Mouse (Mus musculus): Measurements from ENCODE around the gene Gm20388. TPM values are rescaled to one million over a fixed set of nuclear protein-coding genes. Genes with fewer than 3 reads are reported as not detected.

Gm20388 gene
- polyA plus RNA-seq, 1 experiment from 2014 or later, result not detected

DNA sequence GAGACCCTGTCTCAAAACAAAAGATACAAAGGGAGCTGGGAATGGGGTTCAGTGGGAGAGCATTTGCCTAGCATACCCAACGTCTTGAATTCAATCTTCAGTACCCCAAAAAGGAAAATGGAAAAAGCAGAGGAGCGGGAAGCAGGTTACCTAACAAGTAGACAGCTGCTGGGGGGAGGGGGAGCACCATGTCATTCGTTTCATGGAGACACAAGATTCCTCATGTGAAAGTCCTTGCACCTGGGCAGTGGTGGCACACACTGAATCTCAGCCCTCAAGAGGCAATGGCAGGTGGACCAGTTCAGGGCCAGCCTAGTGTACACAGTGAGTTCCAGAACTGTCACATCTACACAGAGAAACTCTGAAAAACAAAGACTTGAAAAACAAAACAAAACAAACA lies 3946.7 kb downstream of the Gm20388 start:
- TF ChIP-seq CTCF (IDR thresholded peaks at IDR 0.05; ENCODE audit: low read depth), result no peak
- TF ChIP-seq EP300 (optimal IDR thresholded peaks at IDR 0.05), result no peak

GRCm38 (mm10) chr8:123858574-123858940 lies 3947.9 kb downstream of the Gm20388 start:
- peak; percentile 20 for DNase-seq (ENCODE audit: low spot score)
- TF ChIP-seq EP300 (optimal IDR thresholded peaks at IDR 0.05) (no peak), CTCF (IDR thresholded peaks at IDR 0.05; ENCODE audit: low read depth) (peak; percentile 23)
- Histone ChIP-seq H3K27ac (replicated peaks) (peak overlapping the region; percentile 56; the same call in 1 of the 2 replicates), H3K4me2 (replicated peaks; ENCODE audit: low read depth) (peak overlapping the region; percentile 98), H3K4me1 (replicated peaks; ENCODE audit: control insufficient read depth, insufficient read depth) (no peaks in the 10 kb centered on the region), H3K4me3 (ENCODE audit: low read depth, low read length) (peak overlapping the region; percentile 81), H3K27me3 (ENCODE audit: control insufficient read depth, insufficient read depth, low read length) (no peaks in the 10 kb centered on the region), H3K9ac (ENCODE audit: low read length) (peak overlapping the region; percentile 73), H3K9me3 (ENCODE audit: control insufficient read depth, low read length) (no peaks in the 10 kb centered on the region), H3K36me3 (ENCODE audit: control insufficient read depth, insufficient read depth, low read length) (no peaks in the 10 kb centered on the region)
- ATAC-seq (ENCODE audit: low FRiP score, low TSS enrichment), result no peak; the same call in 1 of the 2 replicates
- 1% methylated on average over 17 of the region's 17 CpGs for WGBS

More for the DNA sequence above, 3946.7 kb downstream of the Gm20388 start:
- no peaks in the 10 kb centered on the region for H3K9me3 ChIP-seq (ENCODE audit: control insufficient read depth, low read length)
- no peak overlapping the region for H3K4me3 ChIP-seq (ENCODE audit: low read depth, low read length)
- H3K27me3 ChIP-seq (ENCODE audit: control insufficient read depth, insufficient read depth, low read length), result no peaks in the 10 kb centered on the region
- WGBS, result 75% methylated on average over 3 of the region's 3 CpGs
- DNase-seq (ENCODE audit: low spot score) (no peak), ATAC-seq (ENCODE audit: low FRiP score, low TSS enrichment) (no peak)
- H3K4me1 ChIP-seq (replicated peaks; ENCODE audit: control insufficient read depth, insufficient read depth), result no peaks in the 10 kb centered on the region
- no peak overlapping the region for H3K27ac ChIP-seq (replicated peaks)
- H3K4me2 ChIP-seq (replicated peaks; ENCODE audit: low read depth), result no peak overlapping the region
- no peaks in the 10 kb centered on the region for H3K36me3 ChIP-seq (ENCODE audit: control insufficient read depth, insufficient read depth, low read length)
- no peak overlapping the region for H3K9ac ChIP-seq (ENCODE audit: low read length)

DNA sequence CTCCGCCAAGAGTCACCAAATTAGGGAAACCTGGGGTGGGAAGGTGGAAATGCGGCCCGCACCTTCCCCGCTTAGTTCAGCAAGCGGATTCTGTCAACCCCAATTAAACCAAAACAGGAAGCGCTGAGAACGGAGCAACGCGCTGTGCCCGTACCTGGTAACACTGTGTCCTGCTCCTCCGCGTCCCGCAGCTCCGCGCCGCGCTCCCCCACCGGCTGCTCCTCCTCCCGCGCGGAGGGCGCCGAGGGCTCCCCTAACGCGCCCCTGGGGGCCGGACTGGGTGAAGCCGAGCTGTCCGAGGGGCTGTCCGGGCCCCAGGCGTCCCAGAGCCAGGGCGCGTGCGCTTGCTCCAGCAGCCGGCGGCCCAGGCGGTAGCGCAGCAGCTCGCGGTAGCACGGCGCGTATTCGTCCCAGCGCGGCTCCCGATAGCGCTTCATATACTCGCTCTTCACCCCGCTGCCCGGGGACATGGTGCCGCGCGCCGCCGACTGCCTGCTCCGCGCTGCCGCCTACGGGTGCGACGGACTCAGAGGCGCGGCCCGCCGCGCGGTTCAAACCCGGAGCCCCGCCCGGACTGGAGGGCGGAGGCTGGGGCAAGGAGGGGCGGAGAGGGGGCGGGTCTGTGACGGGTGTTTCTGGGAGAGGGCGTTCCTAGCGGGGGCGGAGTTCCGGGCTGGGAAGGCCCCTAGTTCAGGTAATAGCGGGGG lies 3948.5 kb downstream of the Gm20388 start:
- Histone ChIP-seq H3K4me1 (replicated peaks; ENCODE audit: control insufficient read depth, insufficient read depth) (no peaks in the 10 kb centered on the region), H3K36me3 (ENCODE audit: control insufficient read depth, insufficient read depth, low read length) (no peaks in the 10 kb centered on the region), H3K27ac (replicated peaks) (peak overlapping the region; percentile 56; the same call in 1 of the 2 replicates), H3K9ac (ENCODE audit: low read length) (peak overlapping the region; percentile 73), H3K4me2 (replicated peaks; ENCODE audit: low read depth) (peak overlapping the region; percentile 98), H3K27me3 (ENCODE audit: control insufficient read depth, insufficient read depth, low read length) (no peaks in the 10 kb centered on the region), H3K9me3 (ENCODE audit: control insufficient read depth, low read length) (no peaks in the 10 kb centered on the region), H3K4me3 (ENCODE audit: low read depth, low read length) (peak overlapping the region; percentile 81)
- WGBS, result under 1% methylated on average over 60 of the region's 79 CpGs
- DNase-seq (ENCODE audit: low spot score) (peak; percentile 97), ATAC-seq (ENCODE audit: low FRiP score, low TSS enrichment) (peak; percentile 97)
- peak; percentile 60 for TF ChIP-seq CTCF (IDR thresholded peaks at IDR 0.05; ENCODE audit: low read depth)
- no peak for TF ChIP-seq EP300 (optimal IDR thresholded peaks at IDR 0.05)

DNA sequence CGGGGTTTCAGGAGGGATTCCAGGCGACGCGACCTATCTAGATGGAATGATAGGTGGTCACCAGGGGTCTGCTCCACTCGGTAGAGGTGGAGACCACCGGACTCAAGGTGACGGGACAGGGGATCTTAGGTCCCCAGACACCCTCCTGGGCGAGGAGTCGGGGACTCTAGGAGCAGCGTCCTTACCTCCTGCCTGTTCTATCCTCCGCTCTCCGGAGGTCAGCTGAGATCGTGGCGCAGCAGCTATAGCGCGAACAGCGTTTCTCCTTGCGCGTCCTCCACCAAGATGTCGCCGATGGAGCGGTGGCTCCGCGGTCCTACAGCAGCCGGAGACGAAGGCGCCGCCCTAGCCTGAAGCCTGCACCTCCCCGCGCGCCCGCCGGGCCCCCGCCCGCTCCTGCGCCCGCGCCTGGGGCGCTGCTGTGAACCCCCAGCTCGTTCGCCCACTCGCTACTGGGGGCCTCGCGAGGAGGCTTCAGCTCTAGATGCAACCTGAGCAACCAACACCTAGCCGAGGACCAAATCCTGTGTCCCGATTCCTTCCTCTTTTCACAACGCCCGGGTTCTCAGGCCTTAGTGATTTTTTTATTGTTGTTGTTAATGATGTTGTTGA lies 3949.1 kb downstream of the Gm20388 start, which contains the start of gene Ccsap:
TSS of gene Ccsap (minus strand) at position 562 of the 612 bp plus-strand sequence.
- Histone ChIP-seq H3K4me3 (ENCODE audit: low read depth, low read length) (peak within 1 kb of the TSS; percentile 81), H3K27ac (replicated peaks) (peak within 1 kb of the TSS; percentile 56; the same call in 1 of the 2 replicates), H3K36me3 (ENCODE audit: control insufficient read depth, insufficient read depth, low read length) (no peaks in the 10 kb centered on the region), H3K9me3 (ENCODE audit: control insufficient read depth, low read length) (no peaks in the 10 kb centered on the region), H3K4me1 (replicated peaks; ENCODE audit: control insufficient read depth, insufficient read depth) (no peaks in the 10 kb centered on the region), H3K4me2 (replicated peaks; ENCODE audit: low read depth) (peak within 1 kb of the TSS; percentile 98), H3K27me3 (ENCODE audit: control insufficient read depth, insufficient read depth, low read length) (no peaks in the 10 kb centered on the region), H3K9ac (ENCODE audit: low read length) (peak within 1 kb of the TSS; percentile 73)
- TF ChIP-seq EP300 (optimal IDR thresholded peaks at IDR 0.05) (no peak), CTCF (IDR thresholded peaks at IDR 0.05; ENCODE audit: low read depth) (no peak)
- WGBS, result 1% methylated on average over 45 of the region's 48 CpGs
- DNase-seq (ENCODE audit: low spot score) (no peak), ATAC-seq (ENCODE audit: low FRiP score, low TSS enrichment) (peak; percentile 70)

DNA sequence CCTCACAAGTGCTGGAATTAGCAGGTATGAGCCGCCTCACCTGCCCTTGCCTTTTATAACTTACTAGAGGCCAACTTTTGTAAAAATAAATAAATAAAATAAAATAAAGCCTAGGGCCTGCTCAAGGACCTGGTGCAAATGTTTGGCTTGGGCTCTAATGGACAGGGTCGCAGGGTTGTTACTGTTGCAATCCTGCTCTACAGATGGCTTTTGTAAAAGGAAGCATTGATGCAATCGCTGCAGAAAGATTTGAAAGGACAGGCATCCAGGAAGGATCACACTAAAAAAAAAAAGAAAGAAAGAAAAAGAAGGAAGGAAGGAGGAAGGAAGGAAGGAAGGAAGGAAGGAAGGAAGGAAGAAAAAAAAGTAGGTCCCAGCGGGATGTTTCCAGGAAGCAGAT lies 3949.7 kb downstream of the Gm20388 start:
- H3K4me3 ChIP-seq (ENCODE audit: low read depth, low read length), result peak overlapping the region; percentile 81; the same call in 1 of the 2 replicates
- H3K9ac ChIP-seq (ENCODE audit: low read length), result no peak overlapping the region
- H3K9me3 ChIP-seq (ENCODE audit: control insufficient read depth, low read length), result no peaks in the 10 kb centered on the region
- 64% methylated on average over 4 of the region's 4 CpGs for WGBS
- H3K27ac ChIP-seq (replicated peaks), result no peak overlapping the region
- no peaks in the 10 kb centered on the region for H3K4me1 ChIP-seq (replicated peaks; ENCODE audit: control insufficient read depth, insufficient read depth)
- no peaks in the 10 kb centered on the region for H3K36me3 ChIP-seq (ENCODE audit: control insufficient read depth, insufficient read depth, low read length)
- no peak overlapping the region for H3K4me2 ChIP-seq (replicated peaks; ENCODE audit: low read depth)
- H3K27me3 ChIP-seq (ENCODE audit: control insufficient read depth, insufficient read depth, low read length), result no peaks in the 10 kb centered on the region
- no peak for DNase-seq (ENCODE audit: low spot score)
- ATAC-seq (ENCODE audit: low FRiP score, low TSS enrichment), result no peak
- no peak for TF ChIP-seq EP300 (optimal IDR thresholded peaks at IDR 0.05)
- TF ChIP-seq CTCF (IDR thresholded peaks at IDR 0.05; ENCODE audit: low read depth), result no peak

DNA sequence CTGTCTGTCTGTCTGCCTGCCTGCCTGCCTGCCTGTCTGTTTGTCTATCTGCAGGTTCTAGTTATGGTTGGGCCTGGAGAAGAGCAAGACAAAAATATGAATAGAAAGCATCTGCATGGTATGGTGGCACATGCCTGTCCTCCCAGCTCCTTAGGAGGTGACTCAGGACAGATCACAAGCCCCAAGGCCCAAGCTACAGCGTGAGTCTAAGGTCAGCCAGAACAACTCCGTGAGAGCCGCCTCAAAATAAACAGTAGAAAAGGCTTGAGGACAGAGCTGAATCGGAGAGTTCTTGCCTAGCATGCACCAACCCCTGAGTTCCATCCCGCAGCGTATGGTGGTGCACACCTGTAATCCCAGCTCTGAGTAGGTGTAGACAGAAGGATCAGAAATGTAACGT lies 3955.1 kb downstream of the Gm20388 start:
- Histone ChIP-seq H3K27ac (replicated peaks) (no peak overlapping the region), H3K4me2 (replicated peaks; ENCODE audit: low read depth) (no peak overlapping the region), H3K9ac (ENCODE audit: low read length) (no peak overlapping the region), H3K36me3 (ENCODE audit: control insufficient read depth, insufficient read depth, low read length) (no peaks in the 10 kb centered on the region), H3K9me3 (ENCODE audit: control insufficient read depth, low read length) (no peaks in the 10 kb centered on the region), H3K4me1 (replicated peaks; ENCODE audit: control insufficient read depth, insufficient read depth) (no peaks in the 10 kb centered on the region), H3K4me3 (ENCODE audit: low read depth, low read length) (no peak overlapping the region), H3K27me3 (ENCODE audit: control insufficient read depth, insufficient read depth, low read length) (no peaks in the 10 kb centered on the region)
- DNase-seq (ENCODE audit: low spot score) (no peak), ATAC-seq (ENCODE audit: low FRiP score, low TSS enrichment) (no peak)
- WGBS, result 53% methylated on average over 7 of the region's 7 CpGs
- TF ChIP-seq EP300 (optimal IDR thresholded peaks at IDR 0.05), result no peak
- TF ChIP-seq CTCF (IDR thresholded peaks at IDR 0.05; ENCODE audit: low read depth), result no peak
